Mouse (Mus musculus): ENCODE measurements around the gene Vmn1r88.

- no peak for TF ChIP-seq POLR2A (IDR thresholded peaks at IDR 0.05; ENCODE audit: low read depth, low read length)
- TF ChIP-seq CTCF (conservative IDR thresholded peaks at IDR 0.05; ENCODE audit: insufficient read depth, insufficient read length, low read depth, low read length) = no peak
These were observed 39.6 kb upstream of the Vmn1r88 start, which contains the start of gene Vmn1r86 for GRCm38 (mm10) chr7:13119817-13120216.

Data from kidney, adult 2 months (tissue).